Mouse (Mus musculus): Measurements from ENCODE around the gene 2700097O09Rik.
"Not testable (repeated sequence)": the region's sequence is repeated elsewhere in the genome, so short reads cannot be mapped to it uniquely, and the experiment has no call there.

The 2700097O09Rik gene

GRCm38 (mm10) chr12:55079726-55080600 lies at the start of gene 2700097O09Rik, which contains the start of gene Srp54a:
Gene 2700097O09Rik (minus strand): TSS chr12:55080110.
Gene Srp54a (plus strand): TSS chr12:55080262.
- peak; percentile 96 for DNase-seq

DNA sequence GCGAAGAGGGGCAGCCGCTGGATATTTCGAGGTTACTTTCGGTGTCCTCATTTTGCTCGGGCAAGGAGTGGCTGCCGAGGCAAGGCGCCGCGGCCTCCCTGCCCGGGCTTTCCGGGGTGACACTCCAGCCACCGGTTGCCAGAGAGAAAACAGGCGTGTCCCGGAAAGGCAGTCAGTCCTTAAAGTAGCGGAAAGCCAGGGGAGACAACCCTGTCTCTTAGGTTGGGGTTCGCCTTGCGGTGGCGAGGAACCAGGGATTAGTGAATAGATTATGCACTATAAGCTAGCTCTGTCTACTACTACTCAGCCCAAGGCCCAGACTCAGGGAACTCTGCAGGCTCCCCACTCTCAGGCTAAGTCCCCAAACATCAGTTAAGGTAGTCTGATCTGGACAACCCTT lies 44.8 kb upstream of the 2700097O09Rik start:
- not testable (repeated sequence) for DNase-seq

- DNase-seq, result not testable (repeated sequence)
These were observed 44.3 kb upstream of the 2700097O09Rik start, which contains the start of gene Fam177a for GRCm38 (mm10) chr12:55124242-55124641. Gene Fam177a (plus strand): TSS chr12:55124469.

GRCm38 (mm10) chr12:55112616-55113015 lies 32.7 kb upstream of the 2700097O09Rik start:
- DNase-seq, result not testable (repeated sequence)

- not testable (repeated sequence) for DNase-seq
These were observed 12.2 kb upstream of the 2700097O09Rik start for GRCm38 (mm10) chr12:55092127-55092526.

DNA sequence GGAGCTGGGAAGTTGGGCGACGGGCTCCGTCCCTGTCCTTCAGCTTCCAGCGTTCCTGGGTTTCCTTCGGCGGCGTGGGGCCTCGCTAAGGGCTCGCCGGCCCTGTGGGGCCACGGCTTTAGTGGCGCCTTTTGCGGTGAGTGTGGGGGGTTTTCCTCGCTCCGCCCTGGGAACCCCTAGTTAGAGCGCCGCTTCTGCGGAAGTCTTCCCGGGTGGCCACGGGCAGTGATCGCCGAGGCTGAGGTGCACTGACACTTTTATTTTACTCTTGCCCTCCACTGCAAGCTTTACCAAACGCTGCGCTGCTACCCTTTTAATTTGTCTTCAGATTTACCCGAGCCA lies 662 bp upstream of the 2700097O09Rik start:
- not testable (repeated sequence) for DNase-seq

GRCm38 (mm10) chr12:55078706-55079105 lies 1.2 kb downstream of the 2700097O09Rik start:
- DNase-seq, result not testable (repeated sequence)

- peak; percentile 76 for DNase-seq
These were observed 4.6 kb downstream of the 2700097O09Rik start for GRCm38 (mm10) chr12:55075296-55075695.

GRCm38 (mm10) chr12:55073686-55074085 lies 6.2 kb downstream of the 2700097O09Rik start:
- no peak for DNase-seq

- DNase-seq, result no peak
These were observed 7.4 kb downstream of the 2700097O09Rik start for GRCm38 (mm10) chr12:55072495-55072894.

- DNase-seq, result no peak
These were observed 17.8 kb downstream of the 2700097O09Rik start for GRCm38 (mm10) chr12:55062141-55062540.

- no peak for DNase-seq
These were observed 18.9 kb downstream of the 2700097O09Rik start for GRCm38 (mm10) chr12:55061006-55061405.

- no peak for DNase-seq
These were observed 19.6 kb downstream of the 2700097O09Rik start for GRCm38 (mm10) chr12:55060212-55060898.

- no peak for DNase-seq
These were observed 20.1 kb downstream of the 2700097O09Rik start for GRCm38 (mm10) chr12:55059812-55060211.

- no peak for DNase-seq
These were observed 20.9 kb downstream of the 2700097O09Rik start for GRCm38 (mm10) chr12:55058865-55059615.

- DNase-seq, result no peak
These were observed 23.2 kb downstream of the 2700097O09Rik start for GRCm38 (mm10) chr12:55056703-55057102.

DNA sequence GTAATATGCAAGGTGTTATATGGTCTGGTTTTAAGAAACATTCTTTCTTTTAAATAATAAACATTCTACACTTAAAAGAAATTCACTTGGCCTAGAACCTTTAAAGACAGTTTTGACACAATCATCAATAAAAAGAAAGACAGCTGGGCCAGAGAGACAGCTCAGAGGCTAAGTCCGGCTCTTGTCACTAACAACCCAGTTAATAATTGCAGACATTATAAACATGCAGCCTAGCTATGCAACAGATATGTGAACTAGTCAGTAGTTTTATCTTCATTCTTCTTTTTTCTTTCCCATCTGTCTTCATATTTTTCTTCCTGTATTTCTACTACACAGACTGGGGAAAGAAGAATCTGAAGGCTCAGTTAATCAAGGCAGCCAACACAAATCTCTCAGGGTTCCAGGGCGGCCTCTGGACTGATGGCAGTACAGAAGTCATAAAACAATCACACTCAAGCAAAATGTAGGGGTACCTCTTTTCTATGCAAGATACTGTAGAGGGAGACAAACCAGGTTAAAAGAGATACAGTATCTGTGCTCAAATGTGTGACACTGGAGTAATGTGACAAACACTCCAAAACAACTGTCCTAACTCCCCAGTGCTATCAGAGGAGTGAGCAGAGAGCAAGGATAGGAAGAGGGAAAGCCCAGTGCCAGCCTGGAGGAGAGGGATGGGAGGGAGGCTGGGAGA lies 25.2 kb downstream of the 2700097O09Rik start:
- DNase-seq, result no peak

- no peak for DNase-seq
These were observed 26.6 kb downstream of the 2700097O09Rik start for GRCm38 (mm10) chr12:55053267-55053666.

DNA sequence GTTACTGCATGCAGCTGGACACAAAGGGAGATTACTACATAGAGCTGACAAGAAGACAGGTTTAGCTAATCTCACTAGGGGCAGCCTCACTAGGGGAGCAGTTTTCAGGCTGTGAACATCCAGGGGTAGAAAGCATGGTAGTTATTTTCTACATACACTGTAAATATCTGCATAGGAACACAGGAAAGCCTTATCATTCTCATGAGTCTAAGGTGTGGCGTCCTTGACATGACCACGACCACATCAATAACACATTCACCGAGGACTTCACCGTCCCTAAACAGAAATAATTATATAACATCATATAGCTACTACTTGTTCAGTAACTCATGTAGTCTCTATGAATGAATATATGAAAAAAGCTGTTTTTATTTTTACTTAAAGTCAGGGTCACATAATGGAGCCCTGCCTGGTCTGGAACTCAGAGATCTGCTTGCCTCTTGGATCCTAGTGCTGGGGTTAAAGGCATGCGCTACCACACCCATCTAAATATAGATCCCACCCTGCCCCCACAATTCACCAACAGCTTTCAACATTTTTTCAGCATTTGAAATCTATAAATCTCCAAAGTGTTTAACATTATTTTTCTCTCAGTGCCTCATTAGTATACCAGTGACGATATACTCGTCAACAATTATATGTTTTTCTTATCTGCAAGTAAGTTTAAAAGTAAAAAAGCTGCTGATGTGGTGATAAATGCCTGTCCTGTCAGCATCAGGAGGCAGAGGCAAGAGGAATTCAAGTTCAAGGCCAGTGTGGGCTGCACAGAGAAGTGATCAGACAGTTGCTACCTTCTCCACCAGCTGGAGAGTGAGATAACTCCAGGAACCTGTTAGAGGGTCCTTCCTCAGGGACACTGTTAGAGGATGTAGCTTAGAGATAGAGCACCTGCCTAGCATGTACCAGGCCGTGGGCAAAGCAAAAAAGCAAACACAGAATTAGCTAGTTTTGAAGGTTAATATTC lies 28.4 kb downstream of the 2700097O09Rik start:
- no peak for DNase-seq

- DNase-seq, result no peak
These were observed 30.1 kb downstream of the 2700097O09Rik start for GRCm38 (mm10) chr12:55049731-55050353.

DNA sequence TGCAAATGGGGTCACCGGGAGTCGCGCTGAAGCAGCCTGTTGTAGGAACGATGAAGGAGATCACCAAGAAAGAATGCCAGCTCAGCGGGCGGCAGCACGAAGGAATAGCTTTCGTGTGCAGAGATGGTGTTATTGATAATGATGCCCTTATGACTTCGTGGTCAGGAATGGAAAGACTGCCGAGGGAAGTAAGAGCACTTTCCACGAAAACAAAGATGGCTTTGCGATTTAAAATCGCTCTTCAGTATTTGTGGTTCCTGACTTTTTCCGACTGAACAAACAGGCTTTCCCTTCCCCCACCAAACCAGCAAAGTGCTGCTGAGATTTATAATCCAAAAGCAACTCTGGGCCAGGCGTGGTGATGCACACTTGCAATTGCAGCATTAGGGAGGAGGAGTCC lies 38.9 kb downstream of the 2700097O09Rik start:
- DNase-seq, result no peak
